Mouse (Mus musculus): ENCODE measurements around the gene Ulk1.

DNA sequence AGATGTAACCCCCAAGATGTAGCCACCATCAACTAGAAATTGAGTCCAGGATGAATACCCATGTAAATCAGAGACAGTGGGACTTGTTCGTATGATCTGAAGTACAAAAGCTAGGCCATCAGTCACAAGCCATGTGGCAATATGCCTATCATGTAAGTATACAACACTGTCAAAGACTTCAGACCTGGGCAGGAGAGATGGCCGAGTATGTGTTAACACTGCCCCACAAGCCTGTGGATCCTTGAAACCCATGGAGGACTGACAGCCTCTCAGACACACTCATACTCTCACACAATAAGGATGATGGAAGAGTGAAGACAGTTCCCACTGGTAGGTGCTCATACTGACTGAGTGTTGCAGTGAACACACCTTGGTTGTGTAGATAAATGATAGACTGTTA lies 33.8 kb downstream of the Ulk1 start:
- TF ChIP-seq CTCF (IDR thresholded peaks at IDR 0.05; ENCODE audit: low read depth) (no peak), EP300 (IDR thresholded peaks at IDR 0.05; ENCODE audit: low read depth) (no peak)
